Mouse (Mus musculus) midbrain, postnatal 0 days (tissue): ENCODE results near the gene Ccdc127. TPM values are rescaled to one million over a fixed set of nuclear protein-coding genes. Genes with fewer than 3 reads are reported as not detected.
A peak's percentile ranks its signal among the peaks of the same experiment; 100 is the strongest.

Experiments
- ATAC-seq: fragments of 200-750 bp; cut with Nextera tagmentation; 2 replicates; pipeline ENCODE4 v1.8.0; 2017; ENCODE audit warnings: moderate number of reproducible peaks, mild to moderate bottlenecking, moderate TSS enrichment, moderate library complexity; ENCODE audit not compliant: low FRiP score
- DNase-seq: peaks from one replicate; pipeline ENCODE4 v3.0.0-alpha.2; 2015; ENCODE audit warnings: low spot score
- H3K27ac ChIP-seq: fragments of 300-500 bp; sonication (generic); 2 replicates; pipeline ENCODE4 v1.5.1; 2014; ENCODE audit warnings: low read depth, mild to moderate bottlenecking, low read length, mixed read lengths
- H3K27me3 ChIP-seq: fragments of 300-500 bp; sonication (generic); 2 replicates; pipeline ENCODE4 v1.6.1; 2014; ENCODE audit warnings: low read length, control low read depth, mixed read lengths; ENCODE audit not compliant: insufficient read depth
- H3K36me3 ChIP-seq: fragments of 300-500 bp; sonication (generic); 2 replicates; pipeline ENCODE4 v1.6.1; 2014; ENCODE audit warnings: low read length, control low read depth, mixed read lengths; ENCODE audit not compliant: insufficient read depth
- H3K4me1 ChIP-seq: fragments of 300-500 bp; sonication (generic); 2 replicates; pipeline ENCODE4 v1.6.1; 2014; ENCODE audit warnings: mild to moderate bottlenecking, control low read depth, antibody characterized with exemption, low read length, mixed read lengths; ENCODE audit not compliant: insufficient read depth
- H3K4me2 ChIP-seq: fragments of 300-500 bp; sonication (generic); 2 replicates; pipeline ENCODE4 v1.6.1; 2014; ENCODE audit warnings: low read depth, mild to moderate bottlenecking, low read length, mixed read lengths; ENCODE audit not compliant: poor library complexity, severe bottlenecking
- H3K4me3 ChIP-seq: fragments of 300-500 bp; sonication (generic); 2 replicates; pipeline ENCODE4 v1.5.1; 2014; ENCODE audit warnings: low read depth, mild to moderate bottlenecking, low read length, moderate library complexity
- H3K9ac ChIP-seq: fragments of 300-500 bp; sonication (generic); replicated peaks from 2 replicates; pipeline ENCODE4 v1.6.1; 2014; ENCODE audit warnings: mild to moderate bottlenecking, low read length, moderate library complexity, mixed read lengths; ENCODE audit not compliant: poor library complexity, severe bottlenecking
- H3K9me3 ChIP-seq: fragments of 300-500 bp; sonication (generic); 2 replicates; pipeline ENCODE4 v1.6.1; 2016; ENCODE audit warnings: low read length, control low read depth
- CTCF ChIP-seq: IDR thresholded peaks from 2 replicates; pipeline ENCODE4 v1.5.1; 2016; ENCODE audit warnings: antibody characterized with exemption, mild to moderate bottlenecking
- WGBS: fragments of 180-500 bp; shearing (Covaris S2); extraction: QIAGEN DNeasy Blood & Tissue Kit; methylation state at CpG from one replicate; pipeline ENCODE4 v1.1.7; 2014; 5-methylcytosine and 5-hydroxymethylcytosine counted together
- polyA plus RNA-seq: library from polyadenylated mRNA; unstranded; fragments of >200 nt; fragmentation: Nextera tagmentation; extraction: Ambion mirVana; gene quantifications from 2 replicates; pipeline ENCODE4 v1.2.1, GENCODE M21; 2015
- total RNA-seq: library from RNA; depleted of rRNA; stranded (reverse); fragments of >200 nt; gene quantifications from 2 replicates; pipeline ENCODE4 v1.2.3, GENCODE M21; 2014

The Ccdc127 gene
- total and polyA plus RNA-seq, 2 experiments from 2014 or later: 20.6 to 39.0 TPM

DNA sequence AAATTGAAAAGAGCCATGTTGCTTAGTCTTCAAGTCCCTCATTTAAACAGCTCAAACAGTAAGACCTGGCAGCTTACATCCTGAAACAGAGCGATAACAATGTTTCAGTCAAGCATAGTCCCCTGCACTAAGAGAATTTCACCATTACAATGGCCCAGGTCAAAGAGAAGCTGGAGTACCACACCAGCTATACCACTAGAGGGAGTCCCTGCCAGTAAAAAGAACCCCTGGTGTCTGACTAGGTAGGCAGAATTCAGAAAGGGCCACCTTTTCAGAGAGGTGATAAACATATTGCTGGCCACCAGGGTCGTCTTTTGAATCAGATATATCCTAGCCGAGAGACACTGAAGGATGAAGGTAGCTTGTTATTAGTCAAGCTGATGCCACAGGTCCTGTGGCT, 9.1 kb upstream of the Ccdc127 start:
- peak; percentile 66 for DNase-seq
- peak; percentile 60; the same call in 1 of the 2 replicates for ATAC-seq
- H3K9me3 ChIP-seq: no peaks in the 10 kb centered on the region
- H3K4me2 ChIP-seq: no peak overlapping the region
- no peaks in the 10 kb centered on the region for H3K4me1 ChIP-seq
- no peak overlapping the region for H3K4me3 ChIP-seq
- WGBS: 48% methylated on average over 3 of the region's 3 CpGs
- no peak overlapping the region for H3K9ac ChIP-seq
- no peaks in the 10 kb centered on the region for H3K27me3 ChIP-seq
- peak; percentile 84 for TF ChIP-seq CTCF
- H3K27ac ChIP-seq: no peak overlapping the region
- peaks cover 49% of the 10 kb centered on the region for H3K36me3 ChIP-seq

DNA sequence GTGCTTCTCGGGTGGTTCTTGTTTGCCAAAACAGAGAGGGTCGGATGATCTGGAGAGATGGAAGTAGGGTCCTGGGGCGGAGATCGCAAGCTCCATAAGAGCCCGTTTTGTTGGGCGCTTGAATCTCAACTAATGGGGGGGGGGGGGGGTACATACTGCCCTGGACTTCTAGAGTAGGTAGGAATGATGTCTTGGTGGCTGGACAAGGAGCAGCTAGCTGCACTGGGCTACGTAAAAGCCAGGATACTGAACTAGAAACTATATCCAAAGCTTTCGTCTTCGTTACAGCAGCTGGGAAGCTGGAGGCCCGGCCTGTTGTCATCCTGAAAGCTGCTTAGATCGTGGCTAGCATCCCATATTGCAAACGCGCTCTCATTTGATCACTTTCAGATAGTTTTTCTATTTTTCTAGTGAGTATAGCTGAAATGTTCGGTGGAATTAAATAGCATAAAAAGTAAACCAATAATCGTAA, 362 bp downstream of the Ccdc127 start:
- Histone ChIP-seq H3K27me3 (no peaks in the 10 kb centered on the region), H3K9ac (peak overlapping the region; percentile 76), H3K27ac (peak overlapping the region; percentile 78; the same call in 1 of the 2 replicates), H3K4me3 (peak overlapping the region; percentile 83), H3K4me2 (peak overlapping the region; percentile 67), H3K4me1 (peaks cover 10% of the 10 kb centered on the region), H3K36me3 (peaks cover 4% of the 10 kb centered on the region), H3K9me3 (no peaks in the 10 kb centered on the region)
- DNase-seq (peak; percentile 42), ATAC-seq (peak; percentile 41)
- no peak for TF ChIP-seq CTCF
- 2% methylated on average over 15 of the region's 15 CpGs for WGBS

DNA sequence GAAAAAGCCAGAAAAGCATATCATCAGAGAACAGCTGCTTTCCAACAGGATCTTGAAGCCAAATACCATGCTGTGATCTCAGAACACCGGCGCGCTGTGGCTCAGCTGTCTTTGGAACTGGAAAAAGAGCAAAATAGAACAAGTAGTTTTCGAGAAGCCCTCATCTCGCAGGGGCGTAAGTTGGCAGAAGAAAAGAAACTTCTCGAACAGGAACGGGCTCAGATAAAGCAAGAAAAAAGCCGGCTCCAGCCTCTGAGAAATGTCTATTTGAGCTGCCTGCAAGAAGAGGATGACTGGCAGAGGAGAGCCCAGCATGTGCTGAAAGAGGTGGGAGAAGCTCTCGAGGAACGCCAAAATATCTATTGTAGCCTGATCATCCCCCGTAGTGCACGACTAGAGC, 6.4 kb downstream of the Ccdc127 start:
- Histone ChIP-seq H3K4me1 (no peaks in the 10 kb centered on the region), H3K27me3 (no peaks in the 10 kb centered on the region), H3K4me2 (no peak overlapping the region), H3K9me3 (no peaks in the 10 kb centered on the region), H3K9ac (no peak overlapping the region), H3K4me3 (no peak overlapping the region), H3K36me3 (peaks cover 35% of the 10 kb centered on the region), H3K27ac (no peak overlapping the region)
- 93% methylated on average over 13 of the region's 13 CpGs for WGBS
- DNase-seq (no peak), ATAC-seq (no peak)
- no peak for TF ChIP-seq CTCF

GRCm38 (mm10) chr13:74362218-74362617, 12.1 kb downstream of the Ccdc127 start:
- no peak for TF ChIP-seq CTCF
- H3K9me3 ChIP-seq: no peaks in the 10 kb centered on the region
- H3K4me1 ChIP-seq: no peaks in the 10 kb centered on the region
- no peak overlapping the region for H3K4me2 ChIP-seq
- WGBS: 88% methylated on average over 2 of the region's 2 CpGs
- DNase-seq: no peak
- no peak for ATAC-seq
- no peak overlapping the region for H3K4me3 ChIP-seq
- H3K27me3 ChIP-seq: no peaks in the 10 kb centered on the region
- H3K36me3 ChIP-seq: peaks cover 21% of the 10 kb centered on the region
- H3K9ac ChIP-seq: no peak overlapping the region
- H3K27ac ChIP-seq: no peak overlapping the region

- no peaks in the 10 kb centered on the region for H3K27me3 ChIP-seq
- H3K27ac ChIP-seq: no peak overlapping the region
- no peak for ATAC-seq
- no peak for DNase-seq
- TF ChIP-seq CTCF: no peak
- H3K36me3 ChIP-seq: peaks cover 20% of the 10 kb centered on the region
- H3K4me2 ChIP-seq: no peak overlapping the region
- no peak overlapping the region for H3K9ac ChIP-seq
- H3K4me1 ChIP-seq: no peaks in the 10 kb centered on the region
- 94% methylated on average over 13 of the region's 13 CpGs for WGBS
- H3K9me3 ChIP-seq: no peaks in the 10 kb centered on the region
- H3K4me3 ChIP-seq: no peak overlapping the region
Measured at GRCm38 (mm10) chr13:74363176-74363858, 13.2 kb downstream of the Ccdc127 start.

DNA sequence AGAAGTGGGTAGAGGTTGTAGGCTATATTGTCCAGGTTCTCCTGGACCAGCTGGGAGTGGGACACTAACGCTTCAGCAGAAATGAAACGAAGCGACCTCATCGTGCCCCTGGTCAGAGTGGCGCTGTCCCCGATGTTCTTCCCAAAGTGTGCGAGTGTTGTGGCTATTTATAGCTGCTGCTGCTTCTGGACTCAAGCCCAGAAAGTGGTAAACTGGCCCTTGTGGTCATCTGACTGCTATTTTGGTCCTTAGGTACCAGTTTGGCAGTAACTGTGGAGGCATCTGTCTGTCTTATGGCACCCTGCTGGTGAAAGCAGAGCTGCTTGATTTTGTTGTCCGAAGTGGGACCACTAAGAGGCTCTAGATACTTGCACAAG, 13.7 kb downstream of the Ccdc127 start, which contains the start of gene Lrrc14b:
TSS of gene Lrrc14b (minus strand) at position 147 of the 377 bp plus-strand sequence.
- no peak for TF ChIP-seq CTCF
- Histone ChIP-seq H3K4me2 (no peak within 1 kb of the TSS), H3K27ac (no peak within 1 kb of the TSS), H3K4me3 (no peak within 1 kb of the TSS), H3K4me1 (no peaks in the 10 kb centered on the region), H3K27me3 (no peaks in the 10 kb centered on the region), H3K9ac (no peak within 1 kb of the TSS), H3K36me3 (peaks cover 15% of the 10 kb centered on the region), H3K9me3 (no peaks in the 10 kb centered on the region)
- DNase-seq: peak; percentile 52
- 77% methylated on average over 8 of the region's 8 CpGs for WGBS
- no peak for ATAC-seq
